Mouse (Mus musculus) neutrophil, adult 5-6 weeks (primary cell): Measurements from ENCODE around the gene Crot. TPM values are rescaled to one million over a fixed set of nuclear protein-coding genes. Genes with fewer than 3 reads are reported as not detected.
"Not testable (repeated sequence)": the region's sequence is repeated elsewhere in the genome, so short reads cannot be mapped to it uniquely, and the experiment has no call there.

Source experiments
- ATAC-seq: fragments of 151-379, 151-347 bp; 2 replicates; pipeline ENCODE4 v1.8.0; 2017; ENCODE audit warnings: mild to moderate bottlenecking, moderate TSS enrichment; ENCODE audit not compliant: insufficient number of reproducible peaks, poor library complexity, low FRiP score, severe bottlenecking; ENCODE audit errors: extremely low read depth
- total RNA-seq: library from RNA; stranded (forward); fragments of 200-1000 nt; gene quantifications from 2 replicates; pipeline ENCODE4 v1.2.3, GENCODE M21; 2017

The Crot gene
- total RNA-seq, 1 experiment from 2014 or later = 43.8 TPM

DNA sequence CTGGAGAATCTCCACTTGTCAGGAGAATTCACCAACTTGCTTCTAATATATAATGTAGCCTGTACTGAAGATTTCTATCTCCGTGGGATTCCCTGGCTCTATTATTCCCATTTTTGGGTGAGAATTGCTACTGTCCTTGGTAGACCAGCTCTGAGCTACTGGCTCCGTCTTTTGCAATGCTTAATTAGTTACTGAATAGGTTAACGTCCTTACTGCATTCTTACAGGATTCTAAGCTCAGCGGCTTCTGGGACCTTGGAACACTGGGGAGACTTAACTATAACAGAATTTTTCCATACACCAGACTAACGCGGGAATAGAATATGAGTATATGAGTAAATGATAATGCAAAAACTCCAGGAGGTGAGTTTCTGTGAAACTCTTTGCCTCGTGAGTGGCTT, 2.9 kb upstream of the Crot start:
- ATAC-seq = not testable (repeated sequence)

DNA sequence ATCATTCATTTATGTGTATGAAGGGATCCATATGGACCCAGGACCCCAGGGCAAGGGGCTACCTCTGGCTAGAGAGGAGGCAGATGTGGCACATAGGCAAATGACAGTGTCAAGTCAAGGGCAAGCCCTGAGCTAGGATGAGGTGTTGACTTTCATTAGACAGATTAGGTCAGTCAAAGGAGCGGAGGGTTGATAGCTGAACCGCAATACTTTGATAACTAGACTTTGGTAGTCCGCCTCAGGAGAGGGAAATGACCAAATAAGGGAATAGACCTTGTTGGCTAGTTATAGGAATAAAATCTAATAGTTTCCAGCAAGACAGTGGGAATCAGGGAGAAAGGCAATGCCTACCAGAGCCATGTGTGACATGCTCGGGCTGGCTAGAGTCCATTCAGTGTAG, 2.0 kb upstream of the Crot start:
- ATAC-seq = no peak

DNA sequence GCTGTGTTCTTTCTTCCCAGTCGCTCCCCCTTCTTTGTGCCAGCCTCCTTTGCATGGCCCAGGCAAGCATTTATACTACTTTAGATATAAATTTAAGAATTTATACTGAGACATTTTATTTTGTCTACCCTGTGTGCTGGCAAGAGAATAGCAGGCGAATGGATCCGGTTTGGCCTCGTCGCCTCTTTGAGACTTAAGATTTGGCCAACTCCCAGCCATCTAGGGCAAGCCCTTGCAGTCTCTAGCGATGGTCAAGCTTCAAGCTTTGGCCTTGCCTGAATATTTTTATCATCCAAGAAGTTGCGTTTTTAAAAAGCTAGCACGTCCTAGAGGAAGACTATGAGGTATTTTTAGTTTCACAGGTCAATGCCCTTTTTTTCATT, 380 bp upstream of the Crot start:
- ATAC-seq = no peak

DNA sequence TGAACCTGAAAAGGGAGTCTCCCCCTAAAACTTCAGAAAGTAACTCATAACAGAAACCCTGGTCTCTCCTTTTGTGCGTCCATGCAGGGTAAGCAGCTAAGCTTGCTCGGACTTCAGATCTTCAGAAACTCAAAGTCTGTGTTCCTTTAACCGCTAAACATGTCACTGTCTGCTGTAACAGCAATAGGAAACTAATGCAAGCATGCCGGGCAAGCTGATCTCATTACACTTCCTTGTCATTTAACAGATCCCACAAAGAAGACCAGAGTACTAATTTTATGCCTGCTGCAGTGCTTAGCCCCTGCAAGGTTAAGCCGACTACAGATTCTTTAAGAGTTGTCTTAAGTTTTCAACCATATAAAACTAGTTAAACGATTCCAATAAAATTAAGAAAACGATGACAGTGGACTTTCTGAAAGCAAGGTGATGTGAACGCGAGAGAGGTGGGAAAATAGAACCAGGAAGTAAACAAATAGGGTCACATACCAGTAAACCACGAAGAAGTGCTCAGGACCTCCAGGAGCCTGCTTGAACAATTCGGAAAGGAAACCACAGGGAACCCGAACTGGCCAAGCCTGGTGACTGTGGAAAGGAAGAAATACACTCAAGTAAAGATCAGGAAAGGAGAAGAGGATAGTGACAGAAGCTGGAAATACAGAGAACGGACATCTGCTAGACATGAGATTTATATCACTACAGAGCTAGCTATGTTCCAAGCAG, 998 bp downstream of the Crot start:
- no peak for ATAC-seq

DNA sequence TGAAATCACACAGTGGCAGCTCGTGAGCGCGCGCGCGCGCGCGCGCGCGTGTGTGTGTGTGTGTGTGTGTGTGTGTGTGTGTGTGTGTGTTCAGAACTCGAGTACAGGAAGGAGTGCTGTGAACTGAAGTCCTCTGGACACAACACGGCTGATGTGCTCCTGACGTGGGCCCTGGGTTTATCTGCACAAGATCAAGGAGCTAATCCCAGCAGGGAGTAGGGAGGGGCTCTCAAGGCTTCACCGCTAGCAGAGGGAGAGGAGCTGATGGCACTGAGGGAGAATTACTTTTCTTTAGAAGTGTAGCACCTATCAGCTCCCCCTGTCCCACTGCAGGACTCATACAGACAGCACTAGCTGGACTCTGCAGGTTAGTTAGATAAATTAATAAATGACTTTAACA, 5.5 kb downstream of the Crot start:
- ATAC-seq = no peak

DNA sequence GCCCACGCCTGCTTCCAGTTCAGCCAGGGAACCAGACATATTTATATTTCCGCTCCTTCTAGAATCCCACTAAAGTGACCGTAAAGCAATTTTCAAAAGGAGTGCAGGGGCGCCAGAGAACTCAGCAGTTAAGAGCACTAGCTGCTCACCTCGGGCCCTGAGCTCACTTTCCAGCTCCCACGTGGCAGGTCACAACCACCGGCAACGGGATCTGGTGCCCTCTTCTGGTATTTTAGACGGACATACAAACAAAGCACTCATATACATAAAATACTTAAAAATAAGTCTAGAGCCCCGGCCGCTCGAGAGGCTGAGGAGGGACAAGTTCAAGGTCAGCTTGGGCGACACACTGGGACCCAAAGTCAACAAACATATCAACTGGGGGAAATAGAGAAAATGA, 6.6 kb downstream of the Crot start:
- no peak for ATAC-seq

DNA sequence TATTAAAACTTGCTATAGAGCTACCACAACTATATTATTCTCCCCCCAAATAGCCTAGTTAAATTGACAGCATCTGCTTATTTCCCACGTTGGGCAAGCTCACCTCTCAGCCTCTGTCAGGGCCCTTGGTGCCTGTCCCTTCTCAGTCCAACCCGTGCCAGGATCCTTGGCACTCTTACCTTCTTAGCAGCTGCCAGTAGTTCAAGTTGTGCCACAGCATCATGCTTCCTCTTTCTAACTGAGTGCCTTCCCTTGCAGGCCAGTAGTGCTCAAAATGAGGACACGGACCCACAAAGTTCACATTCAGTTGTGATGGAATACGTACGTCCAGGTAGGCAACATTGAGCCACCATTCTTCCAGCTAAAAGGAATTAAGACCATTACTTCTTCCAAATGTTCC, 9.2 kb downstream of the Crot start:
- ATAC-seq = no peak

DNA sequence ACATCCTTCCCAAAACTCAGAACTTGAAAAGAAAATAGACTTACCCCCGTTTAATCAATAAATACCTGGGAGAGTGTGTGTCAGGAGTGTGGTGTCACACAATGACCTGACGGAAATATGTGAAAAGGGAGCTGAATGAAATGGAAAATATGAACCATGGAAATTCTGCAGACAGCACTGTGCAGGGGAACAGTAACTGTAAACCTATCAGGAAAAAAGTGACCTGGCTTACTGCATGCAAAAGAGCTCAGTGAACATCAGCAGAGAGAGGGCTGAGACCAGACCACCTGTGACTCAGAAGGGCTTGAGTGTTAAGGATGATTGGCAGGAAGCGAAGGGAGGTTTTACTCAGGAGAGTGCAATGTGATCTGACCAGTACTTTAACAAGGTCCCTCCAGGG, 11.7 kb downstream of the Crot start:
- no peak for ATAC-seq

DNA sequence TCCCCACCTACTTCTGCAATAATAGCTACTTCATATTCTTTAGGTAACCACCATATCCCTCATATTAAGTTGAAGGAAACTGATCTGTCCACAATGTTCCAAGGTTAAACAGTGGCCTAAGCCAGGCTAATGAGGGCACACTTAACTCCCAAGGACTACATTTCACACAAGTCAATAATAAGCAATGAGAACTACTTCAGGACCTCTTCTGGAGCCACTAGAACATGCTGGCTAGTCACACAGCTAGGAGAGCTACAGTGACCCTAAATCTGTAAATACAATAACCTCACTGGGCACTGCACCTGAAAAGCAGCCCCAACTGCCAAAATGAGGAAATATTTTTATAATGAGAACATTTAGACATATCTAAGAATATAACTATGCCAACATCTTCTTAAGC, 22.4 kb downstream of the Crot start:
- ATAC-seq = no peak

DNA sequence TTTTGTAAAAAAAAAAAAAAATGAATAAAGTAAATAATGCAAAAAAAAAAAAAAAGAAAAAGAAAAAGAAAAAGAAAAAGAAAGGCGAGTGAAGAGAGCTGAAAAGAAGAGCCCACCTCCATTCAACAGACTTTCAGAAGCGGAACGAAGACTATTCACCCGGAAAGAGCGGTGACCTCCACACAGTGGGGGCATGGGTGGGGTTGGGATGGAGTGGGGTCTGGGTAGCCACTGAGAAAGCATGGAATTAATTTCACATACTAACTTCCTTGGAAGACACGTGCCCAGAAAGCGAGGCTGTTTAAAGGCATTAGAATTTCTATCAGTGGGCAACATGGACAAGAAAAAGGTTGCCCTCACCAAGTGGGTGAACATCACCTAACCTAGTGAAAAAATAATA, 24.8 kb downstream of the Crot start:
- no peak for ATAC-seq

DNA sequence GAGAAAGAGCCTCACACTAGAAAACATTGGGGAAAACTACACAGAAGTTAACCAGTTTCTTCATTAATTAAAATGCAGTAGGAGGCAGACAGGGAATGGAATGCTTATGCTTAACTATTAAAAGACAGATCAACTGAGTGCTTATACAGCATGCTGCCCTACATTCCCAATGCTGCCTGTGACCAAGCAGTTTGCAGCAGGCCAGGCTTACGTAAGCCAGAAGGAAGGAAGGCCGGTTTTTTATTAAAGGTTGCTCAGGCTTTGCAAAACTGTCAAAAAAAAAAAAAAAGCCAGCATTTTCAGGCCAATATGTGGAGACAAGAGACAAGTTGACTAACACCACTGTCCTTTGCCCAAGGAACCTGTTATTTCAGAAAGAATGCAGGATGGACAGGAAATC, 26.4 kb downstream of the Crot start:
- ATAC-seq = no peak

DNA sequence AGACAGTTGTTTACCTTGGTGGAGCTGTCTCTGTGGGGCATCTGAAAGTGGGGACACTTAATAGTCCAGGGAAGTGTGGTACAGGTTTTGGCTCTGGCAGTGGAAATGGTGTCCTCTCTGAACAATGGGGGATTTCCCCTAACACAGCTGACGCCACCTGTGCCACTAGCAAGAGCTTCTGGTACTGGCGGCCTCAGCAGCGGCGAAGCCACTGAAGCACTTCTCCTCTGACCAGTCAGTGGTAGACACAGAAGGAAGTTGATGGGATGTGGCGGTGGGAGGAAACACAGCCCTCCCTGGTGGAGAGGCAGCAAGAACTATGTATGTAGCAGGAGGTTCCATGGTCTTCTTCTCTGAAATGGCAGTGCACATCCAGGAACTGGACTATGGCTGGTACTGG, 32.6 kb downstream of the Crot start:
- peak; percentile 15; the same call in 1 of the 2 replicates for ATAC-seq

DNA sequence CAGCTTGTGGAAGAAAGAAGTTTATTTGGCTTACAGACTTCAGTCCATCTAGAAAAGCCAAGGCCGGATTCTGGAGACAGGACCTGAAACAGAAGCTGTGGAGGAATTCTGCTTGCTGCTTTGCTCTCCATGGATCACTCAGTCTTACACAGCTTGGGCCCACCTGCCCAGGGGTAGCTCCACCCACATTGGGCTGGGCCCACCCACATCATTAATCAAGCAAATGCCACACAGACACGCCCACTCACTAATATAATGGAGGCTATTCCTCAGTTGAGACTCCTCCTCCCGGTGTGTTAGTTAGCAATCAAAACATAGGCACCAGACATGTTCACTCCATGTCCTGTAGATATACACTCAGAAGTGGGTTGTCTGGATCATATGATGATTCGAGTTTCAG, 36.6 kb downstream of the Crot start:
- ATAC-seq = no peak

DNA sequence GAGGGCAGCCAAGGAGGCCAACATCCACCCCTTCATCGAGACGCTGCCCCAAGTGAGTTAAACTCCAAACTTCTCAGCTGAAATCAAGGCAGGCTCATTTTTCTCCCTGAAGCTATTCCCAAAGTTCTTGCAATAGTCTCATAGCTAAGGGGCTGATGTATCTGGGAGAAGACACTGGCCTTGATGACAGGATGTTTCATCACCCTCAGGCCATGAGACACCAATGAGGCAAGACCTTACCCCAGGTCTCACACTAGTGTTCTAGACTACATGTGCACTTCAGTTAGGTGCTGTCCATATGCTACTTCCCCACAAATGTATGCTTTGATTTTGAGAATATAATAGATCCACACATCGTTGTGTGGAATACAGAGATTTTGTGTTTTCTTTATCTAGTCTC, 41.6 kb downstream of the Crot start:
- ATAC-seq = no peak

DNA sequence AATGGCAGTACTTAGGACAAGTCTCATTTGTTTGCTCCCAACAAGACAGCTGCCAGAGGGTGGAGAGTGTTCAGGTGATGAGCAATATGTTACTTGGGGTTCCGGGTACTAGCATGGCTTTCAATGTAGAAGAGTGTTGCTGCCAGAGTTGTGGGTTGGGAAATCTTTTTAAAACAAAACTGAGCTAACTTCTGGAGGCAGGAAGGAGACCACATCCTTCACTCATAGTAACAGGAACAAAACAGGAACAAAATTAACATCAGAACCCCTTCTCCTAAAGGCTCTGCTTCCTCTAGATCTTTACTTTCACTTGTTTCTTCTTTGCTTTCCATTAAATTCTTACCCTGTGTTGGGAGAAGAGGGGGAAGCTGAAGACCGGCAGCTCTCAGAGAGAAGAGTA, 43.5 kb downstream of the Crot start:
- ATAC-seq = no peak

DNA sequence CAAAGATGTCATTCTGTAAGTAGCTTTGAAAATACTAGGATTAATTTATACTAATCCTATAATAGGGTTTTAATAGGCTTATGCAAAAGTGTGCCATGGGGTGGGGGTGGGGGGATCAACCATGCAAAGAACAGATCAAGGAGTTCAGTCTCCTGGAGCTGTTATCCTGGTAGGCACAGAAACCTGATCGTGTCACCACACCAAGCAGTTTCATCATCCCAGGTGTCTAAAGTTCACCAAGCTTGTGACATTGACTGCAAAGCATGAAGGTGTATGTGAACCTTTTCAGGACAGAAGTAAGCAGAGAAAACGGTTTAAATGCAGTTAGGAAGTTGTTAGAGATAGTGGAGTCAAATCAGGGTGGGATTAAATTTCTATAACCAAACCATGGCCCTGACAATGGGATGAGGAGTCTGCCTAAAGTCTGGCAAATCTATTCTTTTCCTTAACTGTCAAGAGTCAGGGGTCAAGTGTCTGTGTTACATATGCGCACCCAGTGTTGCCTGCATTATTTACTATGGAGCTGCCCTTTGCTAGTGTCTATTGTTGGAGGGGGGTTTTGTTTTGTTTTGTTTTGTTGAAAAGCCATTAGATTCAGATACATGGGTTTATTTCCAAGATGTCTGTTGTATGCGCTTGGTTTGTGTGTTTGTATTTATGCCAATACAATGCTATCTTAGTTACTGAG, 49.6 kb downstream of the Crot start:
- no peak for ATAC-seq

DNA sequence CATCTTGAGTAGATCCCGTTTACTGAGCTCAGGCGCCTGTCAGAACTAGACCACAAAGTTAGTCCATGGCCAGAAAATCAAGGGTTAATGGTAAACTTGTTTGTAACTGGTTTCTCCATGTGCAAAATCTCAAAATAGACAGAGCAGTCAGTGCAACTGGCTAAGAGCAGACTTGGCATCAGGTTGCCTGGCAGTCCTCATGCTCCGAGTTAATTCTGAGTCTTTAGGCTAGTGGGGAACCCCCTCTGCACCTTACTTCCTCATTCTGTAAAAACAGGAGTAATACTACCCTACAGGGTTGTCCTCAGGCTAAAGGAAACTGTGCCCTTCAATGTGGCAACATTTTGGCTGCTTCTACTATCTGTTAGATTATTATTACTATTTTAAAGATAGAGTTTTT, 53.3 kb downstream of the Crot start:
- ATAC-seq = peak; percentile 98

DNA sequence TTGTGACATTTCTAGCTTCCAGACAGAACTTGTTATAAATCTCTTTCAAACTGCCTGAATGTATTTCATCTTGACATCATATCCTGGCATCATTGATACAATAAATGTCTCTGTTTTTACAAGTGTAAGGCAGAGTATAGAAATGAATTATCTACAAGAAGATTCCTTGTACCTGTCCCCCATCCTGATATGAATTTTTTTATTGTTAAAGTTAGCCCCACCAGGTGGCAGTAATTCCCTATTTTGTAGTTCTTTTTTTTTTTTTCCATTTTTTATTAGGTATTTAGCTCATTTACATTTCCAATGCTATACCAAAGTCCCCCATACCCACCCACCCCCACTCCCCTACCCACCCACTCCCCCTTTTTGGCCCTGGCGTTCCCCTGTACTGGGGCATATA, 55.9 kb downstream of the Crot start:
- ATAC-seq = not testable (repeated sequence)

DNA sequence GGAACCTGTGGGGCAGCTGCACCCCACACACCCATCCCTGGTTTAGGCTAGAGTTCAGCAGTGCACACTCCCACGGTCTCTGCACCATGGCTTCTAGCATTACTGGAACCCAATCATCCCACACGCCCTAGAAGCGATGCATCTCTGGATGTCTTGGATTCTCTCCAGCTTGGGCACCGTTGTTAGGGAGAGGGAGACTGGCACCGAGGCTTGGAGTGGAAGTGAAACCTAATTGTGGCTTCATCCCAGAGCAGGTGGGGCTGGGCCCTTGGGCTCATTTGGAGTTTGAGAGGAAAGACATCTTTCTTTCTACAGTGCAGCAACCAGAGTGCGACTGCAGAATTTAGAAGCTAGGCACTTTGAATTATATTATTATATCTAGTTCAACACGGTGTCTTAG, 59.2 kb downstream of the Crot start:
- ATAC-seq = no peak

DNA sequence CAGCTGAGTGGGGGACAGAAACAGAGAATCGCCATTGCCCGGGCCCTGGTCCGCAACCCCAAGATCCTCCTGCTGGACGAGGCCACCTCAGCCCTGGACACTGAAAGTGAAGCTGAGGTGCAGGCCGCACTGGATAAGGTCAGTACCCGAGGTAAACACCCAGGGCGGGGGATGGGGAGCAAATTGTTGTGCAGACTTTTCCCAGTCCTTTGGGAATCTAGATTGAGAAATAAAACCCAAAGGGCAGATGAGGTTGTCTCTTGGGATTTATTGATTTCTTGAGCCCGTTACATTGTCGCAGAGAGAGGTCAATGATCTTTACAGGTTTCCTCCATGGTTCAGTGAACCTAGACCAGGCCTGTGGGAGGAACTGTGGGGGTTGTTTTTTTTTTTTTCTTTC, 68.7 kb downstream of the Crot start:
- no peak for ATAC-seq

DNA sequence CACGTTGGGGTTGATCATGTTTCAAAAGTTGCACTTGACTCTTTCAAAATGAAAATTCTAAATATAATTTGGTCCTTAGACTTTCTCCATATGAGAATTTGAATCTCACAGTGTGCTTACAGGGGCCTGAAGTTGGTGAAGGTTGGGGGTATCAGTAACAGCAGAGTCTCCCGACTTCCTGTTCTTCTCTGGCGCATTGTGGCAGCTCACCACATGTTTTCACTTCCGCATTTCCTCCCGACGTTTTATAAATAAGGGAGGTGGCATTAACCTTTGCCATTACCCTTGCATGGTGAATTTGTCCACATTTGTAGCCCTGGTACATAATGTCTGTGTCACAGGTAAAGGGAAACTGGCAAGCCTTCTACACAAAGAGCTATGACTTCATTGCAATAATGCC, 80.1 kb downstream of the Crot start:
- peak; percentile 98 for ATAC-seq
